Mouse (Mus musculus) splenic B cell, adult 2 months (primary cell): ENCODE results near the gene Tagap.
"Not testable (repeated sequence)": the region's sequence is repeated elsewhere in the genome, so short reads cannot be mapped to it uniquely, and the experiment has no call there.

Experiments
- DNase-seq: peaks from one replicate; pipeline ENCODE4 v3.0.0-alpha.2; 2011; ENCODE audit warnings: low read depth, low spot score
- H3K27me3 ChIP-seq: 2 replicates; pipeline ENCODE4 v1.6.1; 2012; ENCODE audit warnings: mild to moderate bottlenecking, low read length, moderate library complexity, mixed read lengths; ENCODE audit not compliant: control insufficient read depth, poor library complexity, insufficient read depth, severe bottlenecking
- H3K36me3 ChIP-seq: 2 replicates; pipeline ENCODE4 v1.6.1; 2012; ENCODE audit warnings: mild to moderate bottlenecking, low read length, moderate library complexity, mixed read lengths; ENCODE audit not compliant: control insufficient read depth, poor library complexity, insufficient read depth, severe bottlenecking

Gene Tagap

DNA sequence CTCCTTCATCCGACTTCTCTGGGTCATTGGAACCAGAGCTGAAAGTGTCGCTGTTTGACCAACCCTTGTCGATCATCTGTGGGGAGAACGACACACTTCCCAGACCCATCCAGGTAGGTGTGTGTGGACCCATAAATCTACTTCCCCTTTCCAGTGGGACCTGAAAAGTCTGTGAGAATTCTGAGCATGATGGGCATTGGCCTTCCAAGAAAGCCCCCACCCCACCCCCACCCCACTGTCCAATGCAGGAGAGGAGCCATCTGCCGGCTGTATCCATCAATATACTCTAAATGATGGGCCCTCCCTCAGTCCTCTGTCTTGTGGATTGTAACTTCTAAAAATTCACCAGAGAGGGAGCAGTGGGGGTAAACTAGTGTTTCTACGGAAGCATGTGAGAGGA, 2.9 kb downstream of the Tagap start:
- Histone ChIP-seq H3K27me3 (no peaks in the 10 kb centered on the region), H3K36me3 (peaks cover 14% of the 10 kb centered on the region)
- no peak for DNase-seq

DNA sequence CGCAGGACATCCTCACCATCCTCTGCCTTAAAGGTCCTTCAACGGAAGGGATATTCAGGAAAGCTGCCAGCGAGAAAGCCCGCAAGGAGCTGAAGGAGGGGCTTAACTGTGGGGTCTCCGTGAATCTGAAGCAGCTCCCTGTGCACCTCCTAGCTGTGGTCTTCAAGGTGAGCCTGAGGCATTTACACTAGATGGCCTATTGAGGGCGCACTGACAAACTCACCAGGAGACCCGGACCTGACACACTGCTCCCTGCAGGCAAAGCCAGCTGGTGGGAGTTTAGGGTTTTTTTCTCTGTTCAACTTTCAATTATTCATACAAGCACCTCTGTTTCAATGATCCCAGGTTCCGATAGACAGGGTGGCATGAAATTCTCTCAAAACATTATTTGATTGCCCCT, 3.5 kb downstream of the Tagap start:
- Histone ChIP-seq H3K36me3 (peaks cover 14% of the 10 kb centered on the region), H3K27me3 (no peaks in the 10 kb centered on the region)
- peak; percentile 54 for DNase-seq

DNA sequence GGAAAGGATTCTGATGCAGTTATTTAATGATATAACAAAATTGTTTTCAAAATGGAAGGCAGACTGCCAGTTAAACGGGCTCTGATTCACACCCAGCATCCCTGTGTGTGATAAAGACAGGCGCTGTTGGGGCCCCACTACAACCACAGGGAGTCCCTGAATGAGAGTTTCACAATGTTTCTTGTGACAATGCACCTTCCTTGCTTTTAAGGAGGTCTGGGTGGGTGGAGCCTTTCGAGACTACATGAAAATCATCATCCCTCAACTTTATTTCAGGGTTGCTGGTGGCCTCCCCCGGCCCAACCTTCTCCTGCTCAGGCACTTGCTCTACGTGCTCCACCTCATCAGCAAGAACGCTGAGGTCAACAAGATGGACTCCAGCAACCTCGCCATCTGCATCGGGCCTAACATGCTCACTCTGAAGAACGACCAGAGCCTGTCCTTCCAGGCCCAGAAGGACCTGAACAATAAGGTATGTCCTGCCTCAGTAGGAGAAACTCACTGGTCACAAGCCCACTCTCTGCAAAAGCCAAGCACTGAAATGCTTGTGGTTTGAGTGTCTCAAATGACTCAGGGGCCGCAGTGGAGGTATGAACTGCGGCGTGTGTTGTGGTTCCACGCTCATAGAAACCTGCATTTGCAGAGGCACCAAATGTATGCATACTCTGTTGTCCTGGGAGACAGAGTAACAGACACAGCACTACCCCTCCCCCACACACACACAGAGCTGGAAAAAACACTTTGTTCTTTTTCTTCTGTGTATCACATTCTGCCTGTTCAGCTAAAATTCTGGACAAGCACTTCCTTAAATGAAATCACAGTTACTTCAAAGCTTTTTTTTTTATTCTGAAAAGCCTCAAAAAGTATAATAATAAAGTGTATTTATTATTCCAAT, 5.5 kb downstream of the Tagap start:
- Histone ChIP-seq H3K36me3 (peaks cover 14% of the 10 kb centered on the region), H3K27me3 (no peaks in the 10 kb centered on the region)
- DNase-seq = peak; percentile 29

DNA sequence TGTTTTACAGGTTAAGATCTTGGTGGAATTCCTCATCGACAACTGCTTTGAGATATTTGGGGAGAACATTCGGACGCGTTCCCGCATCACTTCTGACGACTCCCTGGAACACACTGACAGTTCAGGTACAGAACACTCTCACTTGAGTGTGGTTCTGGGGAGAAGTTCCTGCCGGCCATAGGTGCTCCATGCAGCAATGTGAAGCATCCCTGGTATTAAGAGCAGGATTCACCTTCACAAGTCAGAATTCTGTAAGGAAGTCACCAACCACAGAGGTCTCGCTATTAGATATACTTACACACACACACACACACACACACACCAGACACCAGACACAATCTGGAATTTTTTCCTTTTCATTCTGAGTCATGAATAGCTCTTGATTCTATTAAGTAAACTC, 6.3 kb downstream of the Tagap start:
- not testable (repeated sequence) for DNase-seq, H3K27me3 ChIP-seq
- H3K36me3 ChIP-seq = peaks cover 14% of the 10 kb centered on the region

DNA sequence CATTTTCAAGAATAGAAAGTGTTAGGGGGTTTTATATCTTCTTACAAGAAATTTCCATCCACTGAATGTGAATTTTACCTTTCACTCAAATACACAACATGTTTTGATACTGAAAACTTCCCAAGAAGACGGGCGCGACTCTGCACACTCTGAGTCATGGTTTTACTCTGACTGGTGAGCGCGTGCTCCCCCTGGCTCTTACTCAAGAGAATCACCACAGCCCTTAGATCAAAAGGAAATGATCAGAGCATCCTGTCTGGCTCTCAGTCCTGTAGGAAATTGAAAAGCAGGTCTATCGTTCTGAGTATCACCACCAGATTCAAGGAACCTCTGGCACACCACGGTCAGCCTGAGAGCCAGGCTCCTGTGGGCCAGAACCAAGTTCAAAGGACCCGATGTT, 13.8 kb downstream of the Tagap start:
- Histone ChIP-seq H3K36me3 (no peaks in the 10 kb centered on the region), H3K27me3 (no peaks in the 10 kb centered on the region)
- DNase-seq = peak; percentile 77

DNA sequence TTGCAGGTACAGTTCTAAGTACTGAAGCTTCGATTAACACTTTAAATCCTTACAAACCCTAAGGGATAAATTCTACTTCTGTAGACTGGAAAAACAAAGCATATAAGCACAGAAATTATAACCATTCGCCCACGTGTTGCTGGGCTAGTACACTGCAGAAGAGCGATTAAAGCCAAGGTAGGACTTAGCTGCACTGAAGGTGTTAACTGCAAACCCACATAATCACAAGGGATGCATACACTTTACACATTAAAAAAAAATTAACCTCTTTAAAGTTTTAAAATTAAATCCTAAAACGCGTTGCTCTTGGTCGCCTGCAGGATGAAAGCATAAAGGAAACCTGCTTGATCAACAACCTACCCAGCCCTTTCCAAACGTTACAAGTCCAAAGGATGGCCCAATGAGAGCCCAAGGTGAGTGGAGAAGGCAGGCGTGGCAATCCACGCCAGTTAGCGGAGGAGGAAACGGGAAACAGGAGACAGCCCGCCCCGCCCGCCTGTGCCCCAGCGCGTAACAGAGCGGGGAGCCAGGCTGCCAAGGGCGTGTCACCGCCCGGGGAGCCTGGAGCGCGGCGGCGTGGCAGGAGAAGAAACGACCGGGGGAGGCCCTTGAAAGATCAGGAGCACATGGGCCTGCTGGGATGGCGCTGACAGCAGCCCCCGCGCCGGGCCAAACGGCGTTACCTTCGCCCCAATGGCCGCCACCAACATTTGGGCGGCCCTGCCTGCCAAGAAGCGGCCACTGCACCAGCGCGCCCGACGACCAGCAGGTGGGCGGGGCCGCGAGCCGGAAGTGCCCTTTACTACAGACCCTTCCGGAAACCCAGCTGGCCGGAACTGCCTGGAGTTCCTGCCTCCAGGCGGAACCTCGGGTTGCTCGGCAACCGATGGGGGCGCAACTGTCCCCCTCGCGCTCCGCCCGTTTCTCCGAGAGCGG, 19.6 kb downstream of the Tagap start, which contains the start of gene Rsph3a:
Gene Rsph3a (plus strand): TSS at position 498 of the 936 bp plus-strand sequence.
- not testable (repeated sequence) for H3K27me3 ChIP-seq, H3K36me3 ChIP-seq
- DNase-seq = peak; percentile 65

DNA sequence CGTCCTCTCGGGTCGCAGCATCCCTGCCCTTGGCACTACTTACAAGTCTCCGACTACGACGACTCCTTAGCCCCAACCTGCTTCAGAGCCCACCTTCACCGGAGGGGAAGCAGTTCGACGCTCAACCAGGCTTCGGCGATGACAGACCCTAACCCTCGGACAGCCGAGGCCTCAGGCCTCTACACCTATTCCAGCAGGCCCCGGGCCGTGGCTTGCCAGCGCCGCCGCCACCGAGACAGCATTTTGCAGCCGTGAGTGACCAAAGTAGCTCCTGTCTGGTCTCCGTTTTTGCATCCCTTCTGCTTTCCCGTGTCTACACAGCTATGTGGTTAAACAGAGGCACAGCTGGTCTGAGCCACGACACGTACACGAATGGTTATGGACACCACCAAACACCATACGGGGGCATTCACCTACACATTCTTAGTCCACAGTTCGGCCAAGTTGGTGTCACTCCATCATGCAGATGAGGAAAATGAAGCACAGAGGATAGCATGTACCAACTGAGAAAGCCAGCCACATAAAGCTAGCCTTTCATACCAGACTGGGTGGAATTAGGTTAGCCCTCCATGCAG, 20.3 kb downstream of the Tagap start:
- not testable (repeated sequence) for DNase-seq

DNA sequence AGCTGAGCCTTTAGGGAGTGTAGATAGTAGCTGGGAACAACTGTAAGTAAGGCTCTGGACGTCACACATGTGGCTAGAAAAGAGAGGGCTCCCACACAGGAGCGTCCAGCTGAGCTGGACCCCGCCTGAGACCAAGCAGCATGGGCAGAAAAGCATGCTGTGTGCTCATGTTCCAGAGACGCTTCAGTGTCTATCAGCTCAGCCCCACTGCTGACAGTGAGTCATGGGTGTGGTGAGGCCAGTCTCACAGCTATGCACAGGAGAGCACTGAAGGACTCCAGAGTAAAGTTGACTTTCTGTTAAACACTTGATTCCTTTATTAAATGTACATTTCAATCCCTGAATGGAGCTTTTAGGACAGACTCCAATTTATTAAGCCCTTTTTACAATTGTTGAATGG, 25.5 kb downstream of the Tagap start:
- not testable (repeated sequence) for H3K36me3 ChIP-seq, DNase-seq, H3K27me3 ChIP-seq

More for the DNA sequence above, 20.3 kb downstream of the Tagap start:
- not testable (repeated sequence) for H3K27me3 ChIP-seq, H3K36me3 ChIP-seq

DNA sequence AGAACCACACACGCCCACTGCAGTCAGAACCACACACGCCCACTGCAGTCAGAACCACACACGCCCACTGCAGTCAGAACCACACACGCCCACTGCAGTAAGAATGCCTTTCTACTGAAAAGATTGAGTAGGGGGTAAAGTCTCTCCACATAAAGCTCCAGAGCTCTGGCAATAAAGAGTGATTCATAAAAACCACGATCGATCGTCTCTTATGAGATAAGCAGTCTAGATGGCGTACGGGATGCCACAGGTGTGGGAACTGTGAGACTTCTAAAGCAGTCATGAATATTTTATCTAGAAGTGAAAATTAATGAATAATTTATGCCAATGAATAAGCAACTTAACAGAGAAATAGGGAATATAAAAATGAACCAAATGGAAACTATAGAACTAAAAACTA, 31.4 kb downstream of the Tagap start:
- not testable (repeated sequence) for H3K27me3 ChIP-seq, DNase-seq, H3K36me3 ChIP-seq

DNA sequence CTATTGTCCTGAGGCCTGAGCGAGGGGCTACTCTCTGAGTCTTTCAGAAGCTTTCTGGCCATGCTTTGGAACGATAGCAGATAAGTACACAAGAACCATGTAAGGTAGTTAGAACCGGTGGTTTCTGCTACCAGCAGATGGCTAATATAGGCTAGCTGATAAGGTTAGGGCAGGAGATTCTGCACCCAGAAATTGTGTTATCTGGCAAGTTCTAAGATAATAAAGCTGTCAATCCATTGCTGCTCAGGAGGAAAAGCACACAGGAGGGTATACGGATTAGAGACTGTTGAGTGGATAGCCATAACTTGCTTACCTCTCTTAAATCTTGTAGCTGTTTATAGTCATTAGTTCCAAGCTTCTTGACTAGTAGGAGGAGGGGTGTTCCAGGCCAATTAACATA, 37.5 kb downstream of the Tagap start:
- not testable (repeated sequence) for DNase-seq, H3K27me3 ChIP-seq, H3K36me3 ChIP-seq

DNA sequence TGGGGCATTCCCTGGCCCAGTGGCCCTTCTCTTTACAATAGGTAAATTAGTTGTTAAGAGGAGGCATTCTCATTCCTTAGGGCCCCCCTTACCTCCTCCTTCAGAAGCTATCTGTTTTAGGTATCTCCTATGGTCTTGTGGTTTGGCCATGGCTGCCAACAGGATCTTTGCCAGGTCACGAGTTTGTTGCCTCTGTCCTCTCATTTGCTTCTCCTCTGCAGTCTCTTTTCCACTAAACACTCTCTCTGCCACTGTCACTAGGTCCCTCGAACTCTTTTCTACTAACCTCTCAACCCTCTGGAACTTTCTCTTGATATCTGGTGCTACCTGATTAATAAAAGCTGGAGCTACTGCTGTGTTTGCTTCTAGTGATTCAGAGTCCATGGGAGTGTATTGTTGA, 38.6 kb downstream of the Tagap start:
- DNase-seq, H3K36me3 ChIP-seq, H3K27me3 ChIP-seq: not testable (repeated sequence)

DNA sequence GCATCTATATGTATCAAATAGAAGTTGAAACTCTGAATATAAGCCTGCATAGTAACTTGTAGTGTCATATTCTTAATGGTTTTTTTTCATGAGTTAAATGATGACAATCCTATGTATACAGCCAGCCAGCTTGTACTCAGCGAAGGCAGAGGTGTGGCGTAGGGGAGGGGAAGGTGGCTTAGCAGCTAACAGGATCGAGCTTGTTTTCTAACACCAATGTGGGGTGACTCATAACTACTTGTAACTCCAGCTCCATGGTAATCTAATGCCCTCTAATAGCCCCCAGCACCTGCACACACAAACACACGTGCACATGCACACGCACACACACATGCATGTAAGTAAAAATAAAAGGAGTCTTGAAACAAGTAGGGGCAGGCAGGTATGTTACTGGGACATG, 42.7 kb downstream of the Tagap start:
- H3K36me3 ChIP-seq, DNase-seq, H3K27me3 ChIP-seq: not testable (repeated sequence)

DNA sequence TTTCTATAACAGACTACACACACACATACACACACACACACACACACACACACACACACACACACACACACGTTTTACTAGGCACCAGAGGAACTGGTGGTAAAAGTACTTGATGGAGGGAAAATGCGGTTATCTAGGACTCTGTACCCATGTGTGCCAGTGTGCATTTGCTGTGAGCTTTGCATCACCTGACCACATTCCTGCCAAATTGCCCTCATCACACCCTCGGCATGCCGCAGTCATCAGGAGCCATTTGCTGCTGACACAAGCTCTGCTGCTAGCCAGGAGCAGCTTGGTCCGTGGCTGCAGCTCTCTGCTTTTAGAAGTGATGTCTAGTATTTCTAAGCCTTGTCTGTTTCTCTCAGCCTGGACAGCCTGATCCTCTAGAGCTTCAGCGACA, 44.0 kb downstream of the Tagap start:
- not testable (repeated sequence) for DNase-seq, H3K27me3 ChIP-seq, H3K36me3 ChIP-seq

DNA sequence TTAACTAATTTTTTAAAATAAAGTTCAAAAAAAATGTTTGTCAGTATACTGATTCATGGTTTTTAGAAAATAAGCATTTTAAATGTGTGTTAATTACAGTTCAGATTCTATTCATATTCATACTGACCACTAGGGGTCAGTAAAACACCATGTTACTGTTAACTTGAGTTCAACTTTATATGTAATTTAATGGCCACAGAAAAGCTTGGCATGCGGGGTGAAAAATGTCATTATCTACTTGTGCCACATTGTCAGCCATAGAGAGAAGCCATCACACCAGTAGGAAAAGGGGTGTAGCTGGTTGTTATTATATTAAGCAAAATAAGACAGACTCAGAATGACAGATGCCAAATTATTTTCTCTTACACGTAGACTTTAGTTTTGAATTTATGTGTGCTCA, 57.7 kb downstream of the Tagap start:
- DNase-seq, H3K36me3 ChIP-seq, H3K27me3 ChIP-seq: not testable (repeated sequence)
